Mouse (Mus musculus) forebrain, embryonic 12.5 days (tissue): ENCODE results near the gene Foxp1. TPM values are rescaled to one million over a fixed set of nuclear protein-coding genes. Genes with fewer than 3 reads are reported as not detected.
A peak's percentile ranks its signal among the peaks of the same experiment; 100 is the strongest.

Source experiments
- ATAC-seq: fragments of 200-750 bp; cut with Nextera tagmentation; 2 replicates; pipeline ENCODE4 v1.8.0; 2017; ENCODE audit warnings: moderate TSS enrichment; ENCODE audit not compliant: low FRiP score
- H3K27ac ChIP-seq: fragments of 300-500 bp; sonication (generic); 2 replicates; pipeline ENCODE4 v1.5.1; 2016; ENCODE audit warnings: mild to moderate bottlenecking
- H3K27me3 ChIP-seq: fragments of 300-500 bp; sonication (generic); 2 replicates; pipeline ENCODE4 v1.6.1; 2016; ENCODE audit warnings: mild to moderate bottlenecking
- H3K36me3 ChIP-seq: fragments of 300-500 bp; sonication (generic); replicated peaks from 2 replicates; pipeline ENCODE4 v1.6.1; 2016; ENCODE audit warnings: mild to moderate bottlenecking
- H3K4me1 ChIP-seq: fragments of 300-500 bp; sonication (generic); 2 replicates; pipeline ENCODE4 v1.6.1; 2016
- H3K4me2 ChIP-seq: fragments of 300-500 bp; sonication (generic); 2 replicates; pipeline ENCODE4 v1.6.1; 2016; ENCODE audit warnings: mild to moderate bottlenecking, moderate library complexity
- H3K4me3 ChIP-seq: fragments of 300-500 bp; sonication (generic); replicated peaks from 2 replicates; pipeline ENCODE4 v1.5.1; 2016; ENCODE audit warnings: mild to moderate bottlenecking
- H3K9ac ChIP-seq: fragments of 300-500 bp; sonication (generic); 2 replicates; pipeline ENCODE4 v1.6.1; 2016; ENCODE audit warnings: mild to moderate bottlenecking
- H3K9me3 ChIP-seq: fragments of 300-500 bp; sonication (generic); 2 replicates; pipeline ENCODE4 v1.6.1; 2016
- WGBS: fragments of 180-500 bp; shearing (Covaris S2); methylation state at CpG from one replicate; pipeline ENCODE4 v1.1.7; 2016; 5-methylcytosine and 5-hydroxymethylcytosine counted together
- polyA plus RNA-seq: library from polyadenylated mRNA; unstranded; fragments of >200 nt; fragmentation: Nextera tagmentation; extraction: Ambion mirVana; gene quantifications from 2 replicates; pipeline ENCODE4 v1.2.1, GENCODE M21; 2016

The Foxp1 gene
- polyA plus RNA-seq, 1 experiment from 2014 or later, result 77.3 TPM

GRCm38 (mm10) chr6:99031321-99031903 lies 491.1 kb downstream of the Foxp1 start:
- Histone ChIP-seq H3K4me1 (peaks cover 23% of the 10 kb centered on the region), H3K27me3 (no peaks in the 10 kb centered on the region), H3K4me2 (no peak overlapping the region), H3K4me3 (no peak overlapping the region), H3K9ac (no peak overlapping the region), H3K9me3 (no peaks in the 10 kb centered on the region), H3K36me3 (no peaks in the 10 kb centered on the region), H3K27ac (no peak overlapping the region)
- no peak for ATAC-seq
- WGBS, result 83% methylated on average over 9 of the region's 9 CpGs

DNA sequence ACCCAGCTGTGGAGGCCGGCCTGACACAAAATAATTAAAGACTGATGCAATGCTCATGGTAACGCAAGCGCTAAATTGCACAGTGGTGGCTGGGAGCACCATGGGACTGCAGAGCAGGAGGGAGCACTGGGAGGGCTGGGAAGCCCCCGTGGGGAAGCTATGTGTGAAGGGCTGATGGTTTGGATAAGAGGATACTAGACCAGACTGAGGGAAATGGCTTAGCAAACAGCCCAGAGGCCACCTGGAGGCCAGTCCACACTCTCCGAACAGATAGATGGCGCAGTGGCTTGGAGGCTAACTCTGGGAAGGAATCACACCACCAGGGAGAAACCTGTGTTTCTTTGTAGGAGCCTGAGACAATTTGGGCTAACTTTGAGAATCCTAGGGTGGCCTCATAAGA lies 492.3 kb downstream of the Foxp1 start:
- WGBS, result 30% methylated on average over 6 of the region's 6 CpGs
- Histone ChIP-seq H3K27me3 (no peaks in the 10 kb centered on the region), H3K4me2 (no peak overlapping the region), H3K36me3 (no peaks in the 10 kb centered on the region), H3K27ac (no peak overlapping the region), H3K4me3 (no peak overlapping the region), H3K4me1 (peaks cover 34% of the 10 kb centered on the region), H3K9ac (no peak overlapping the region), H3K9me3 (no peaks in the 10 kb centered on the region)
- ATAC-seq, result no peak

GRCm38 (mm10) chr6:99029438-99029837 lies 493.1 kb downstream of the Foxp1 start:
- 7% methylated on average over 5 of the region's 5 CpGs for WGBS
- no peak for ATAC-seq
- peaks cover 42% of the 10 kb centered on the region for H3K4me1 ChIP-seq

GRCm38 (mm10) chr6:99028989-99029305 lies 493.6 kb downstream of the Foxp1 start:
- 2% methylated on average over 6 of the region's 6 CpGs for WGBS
- Histone ChIP-seq H3K9ac (peak overlapping the region; percentile 81), H3K27me3 (no peaks in the 10 kb centered on the region), H3K36me3 (no peaks in the 10 kb centered on the region), H3K4me1 (peaks cover 46% of the 10 kb centered on the region), H3K9me3 (no peaks in the 10 kb centered on the region), H3K4me3 (peak overlapping the region; percentile 67), H3K27ac (peak overlapping the region; percentile 89), H3K4me2 (peak overlapping the region; percentile 81)
- ATAC-seq, result no peak

More at GRCm38 (mm10) chr6:99029438-99029837, 493.1 kb downstream of the Foxp1 start:
- H3K36me3 ChIP-seq, result no peaks in the 10 kb centered on the region
- H3K9me3 ChIP-seq, result no peaks in the 10 kb centered on the region
- H3K27me3 ChIP-seq, result no peaks in the 10 kb centered on the region
- H3K27ac ChIP-seq, result no peak overlapping the region
- no peak overlapping the region for H3K4me2 ChIP-seq
- H3K9ac ChIP-seq, result no peak overlapping the region
- H3K4me3 ChIP-seq, result no peak overlapping the region

DNA sequence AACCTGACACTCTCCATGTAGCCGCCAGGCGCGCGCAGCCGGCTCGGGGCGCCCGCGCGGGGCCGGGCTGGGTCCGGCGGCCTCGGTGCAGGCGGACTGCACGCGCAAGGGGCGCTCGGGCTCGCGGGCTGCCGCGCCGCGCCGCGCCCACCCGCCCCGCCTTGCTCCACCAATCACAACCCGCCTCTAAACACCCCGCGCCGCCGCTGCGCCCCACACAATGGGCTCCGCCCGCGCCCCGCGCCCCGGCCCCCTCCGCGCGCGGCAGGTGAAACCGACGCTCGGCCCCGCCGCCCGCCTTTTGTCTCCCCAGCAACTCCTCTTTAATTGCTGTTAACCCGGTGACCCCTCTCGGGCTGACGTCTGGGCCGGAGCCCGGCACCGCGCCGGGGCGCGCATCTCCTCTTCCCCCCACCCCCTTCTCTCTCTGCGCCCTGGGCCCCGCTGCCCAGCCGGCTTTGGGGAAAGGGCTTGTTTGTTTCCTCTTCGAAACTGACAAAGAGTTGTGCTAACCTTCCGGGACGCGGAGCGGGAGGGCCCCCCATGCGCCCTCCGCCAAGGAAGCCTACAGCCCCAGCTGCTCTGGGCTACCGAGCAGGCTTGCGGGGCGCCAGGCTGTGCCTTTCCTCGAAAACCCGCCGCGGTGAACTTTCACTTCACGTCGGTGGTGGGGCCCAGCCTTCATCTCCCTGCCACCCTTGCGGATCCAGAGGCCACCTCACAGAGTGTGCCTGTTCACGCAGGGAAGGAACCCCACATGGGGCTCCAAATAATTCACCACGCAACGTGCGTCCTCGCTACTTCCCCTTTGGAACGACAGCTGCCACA lies 494.1 kb downstream of the Foxp1 start:
- Histone ChIP-seq H3K4me2 (peak overlapping the region; percentile 81), H3K9ac (peak overlapping the region; percentile 81), H3K36me3 (no peaks in the 10 kb centered on the region), H3K27me3 (no peaks in the 10 kb centered on the region), H3K4me3 (peak overlapping the region; percentile 67), H3K27ac (peak overlapping the region; percentile 89), H3K9me3 (no peaks in the 10 kb centered on the region), H3K4me1 (peaks cover 50% of the 10 kb centered on the region)
- WGBS, result under 1% methylated on average over 79 of the region's 87 CpGs
- peak; percentile 96 for ATAC-seq

DNA sequence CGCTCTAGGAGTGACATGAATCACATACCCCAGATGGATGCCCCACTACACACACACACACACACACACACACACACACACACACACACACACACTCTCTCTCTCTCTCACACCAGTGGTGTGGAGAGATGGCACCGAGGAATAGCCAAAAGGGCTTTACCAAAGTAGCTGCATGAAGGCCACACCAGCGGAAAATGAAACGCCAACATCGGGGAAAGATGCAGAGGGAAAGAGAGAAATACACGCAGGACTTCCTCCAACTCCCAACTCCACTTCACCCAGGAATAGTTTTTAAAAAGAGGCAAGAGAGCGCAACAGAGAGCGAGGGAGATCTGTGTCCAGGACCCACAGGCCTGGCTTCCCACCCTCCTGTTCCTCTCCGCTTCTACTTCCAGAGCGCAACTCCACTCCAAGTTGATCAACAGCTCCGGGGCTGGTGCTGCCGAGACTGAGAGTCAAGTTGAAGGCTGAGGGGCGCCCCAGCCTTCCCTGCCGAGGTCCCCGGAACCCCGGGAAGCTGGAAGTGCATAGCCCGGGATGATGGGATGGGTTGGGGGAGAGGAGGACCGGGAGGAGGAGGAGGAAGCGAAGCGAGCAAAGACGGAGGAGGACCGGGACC lies 494.9 kb downstream of the Foxp1 start:
- WGBS, result under 1% methylated on average over 17 of the region's 22 CpGs
- no peak for ATAC-seq
- peaks cover 46% of the 10 kb centered on the region for H3K4me1 ChIP-seq

DNA sequence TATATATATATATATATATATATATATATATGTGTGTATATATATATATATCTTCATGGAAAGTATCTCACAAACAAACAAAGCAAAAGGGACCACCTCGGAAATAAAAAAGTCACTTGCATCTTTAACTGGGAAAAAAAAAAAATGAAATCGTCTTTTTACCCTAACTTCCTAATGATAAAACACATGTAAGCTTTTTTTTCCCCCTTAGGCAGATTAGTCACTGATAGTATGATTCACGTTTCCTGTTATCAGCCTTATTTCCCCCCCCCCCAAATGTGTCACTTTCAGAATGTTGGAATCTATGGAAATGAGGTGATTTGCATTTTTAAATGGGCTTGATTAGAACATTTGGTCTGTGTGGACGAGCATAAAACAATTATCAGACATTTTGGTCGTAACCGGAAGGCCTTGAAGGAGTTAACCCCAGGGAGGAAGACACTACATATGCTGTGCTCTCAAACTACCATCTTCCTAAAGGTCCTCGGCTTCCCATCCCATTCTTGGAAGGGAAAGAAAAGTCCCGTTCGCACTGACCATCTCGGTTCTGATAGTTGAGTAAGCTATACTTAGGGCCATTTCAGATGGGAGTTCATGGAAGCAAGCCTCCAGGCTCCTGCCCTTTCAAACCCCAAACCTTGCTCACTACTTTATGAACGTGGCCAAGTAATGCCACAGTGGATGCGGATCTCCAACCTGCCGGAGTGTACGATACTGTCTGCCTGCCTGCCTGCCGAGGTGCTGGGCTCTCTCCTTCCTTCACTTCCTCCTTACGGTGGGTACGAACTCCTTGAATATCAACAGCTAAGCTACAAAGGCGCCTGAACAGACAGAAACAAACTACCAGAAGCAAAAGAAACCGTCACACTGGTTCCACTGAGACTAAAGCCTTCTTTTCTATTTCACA lies 495.6 kb downstream of the Foxp1 start:
- Histone ChIP-seq H3K27ac (peak overlapping the region; percentile 89; the same call in 1 of the 2 replicates), H3K27me3 (no peaks in the 10 kb centered on the region), H3K4me2 (peak overlapping the region; percentile 81), H3K4me1 (peaks cover 50% of the 10 kb centered on the region), H3K4me3 (peak overlapping the region; percentile 67), H3K9me3 (no peaks in the 10 kb centered on the region), H3K36me3 (no peaks in the 10 kb centered on the region), H3K9ac (peak overlapping the region; percentile 81)
- no peak for ATAC-seq
- WGBS, result 14% methylated on average over 19 of the region's 19 CpGs

More for the DNA sequence above, 494.9 kb downstream of the Foxp1 start:
- H3K9ac ChIP-seq, result peak overlapping the region; percentile 81
- peak overlapping the region; percentile 89 for H3K27ac ChIP-seq
- no peaks in the 10 kb centered on the region for H3K27me3 ChIP-seq
- no peaks in the 10 kb centered on the region for H3K9me3 ChIP-seq
- peak overlapping the region; percentile 81 for H3K4me2 ChIP-seq
- H3K36me3 ChIP-seq, result no peaks in the 10 kb centered on the region
- H3K4me3 ChIP-seq, result peak overlapping the region; percentile 67

- no peaks in the 10 kb centered on the region for H3K27me3 ChIP-seq
- 43% methylated on average over 3 of the region's 3 CpGs for WGBS
- peak overlapping the region; percentile 4; the same call in 1 of the 2 replicates for H3K9ac ChIP-seq
- no peaks in the 10 kb centered on the region for H3K36me3 ChIP-seq
- H3K9me3 ChIP-seq, result no peaks in the 10 kb centered on the region
- no peak overlapping the region for H3K27ac ChIP-seq
- no peak overlapping the region; the same call in 1 of the 2 replicates for H3K4me3 ChIP-seq
- H3K4me1 ChIP-seq, result peaks cover 50% of the 10 kb centered on the region
- no peak for ATAC-seq
- H3K4me2 ChIP-seq, result peak overlapping the region; percentile 39
These were observed 496.5 kb downstream of the Foxp1 start for GRCm38 (mm10) chr6:99026040-99026439.

- Histone ChIP-seq H3K4me2 (0 out of 2 replicates have a peak overlapping the region, but pooled peaks have one; percentile 0), H3K27me3 (0 out of 2 replicates have a peak, but pooled peaks cover 5% of the 10 kb centered on the region), H3K9ac (no peak overlapping the region), H3K4me3 (no peak overlapping the region), H3K36me3 (no peaks in the 10 kb centered on the region), H3K9me3 (no peaks in the 10 kb centered on the region), H3K27ac (no peak overlapping the region), H3K4me1 (peaks cover 58% of the 10 kb centered on the region)
- ATAC-seq, result no peak
- 52% methylated on average over 9 of the region's 9 CpGs for WGBS
These were observed 497.9 kb downstream of the Foxp1 start for GRCm38 (mm10) chr6:99024588-99024987.

- H3K9ac ChIP-seq, result no peak overlapping the region; the same call in 1 of the 2 replicates
- no peak overlapping the region for H3K4me2 ChIP-seq
- no peak for ATAC-seq
- H3K9me3 ChIP-seq, result no peaks in the 10 kb centered on the region
- WGBS, result 56% methylated on average over 12 of the region's 12 CpGs
- no peak overlapping the region for H3K4me3 ChIP-seq
- peaks cover 16% of the 10 kb centered on the region for H3K27me3 ChIP-seq
- H3K36me3 ChIP-seq, result 0 out of 2 replicates have a peak, but pooled peaks cover 4% of the 10 kb centered on the region
- H3K27ac ChIP-seq, result no peak overlapping the region
- peaks cover 46% of the 10 kb centered on the region for H3K4me1 ChIP-seq
These were observed 501.7 kb downstream of the Foxp1 start for GRCm38 (mm10) chr6:99020570-99021444.

DNA sequence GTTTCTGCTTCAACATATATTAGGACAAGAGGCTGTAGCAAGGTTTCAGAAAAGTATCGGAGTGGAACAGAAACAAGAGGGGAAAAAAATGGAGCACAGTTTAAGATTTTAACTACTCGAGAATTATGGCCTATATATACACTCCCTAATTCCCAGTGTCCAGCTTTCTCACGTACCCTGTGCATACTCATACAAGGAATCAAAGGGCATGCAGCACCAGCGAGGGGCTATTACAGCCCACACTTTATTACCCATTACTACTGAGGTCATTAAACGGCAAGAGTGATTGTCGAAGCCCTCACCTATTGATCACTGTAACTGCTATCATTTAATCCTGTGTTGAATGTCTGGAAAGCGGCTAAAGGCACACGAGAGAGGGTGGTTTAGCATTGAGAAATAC lies 502.8 kb downstream of the Foxp1 start:
- peaks cover 24% of the 10 kb centered on the region for H3K27me3 ChIP-seq
- peaks cover 42% of the 10 kb centered on the region for H3K4me1 ChIP-seq
- no peak overlapping the region for H3K27ac ChIP-seq
- no peak overlapping the region for H3K4me3 ChIP-seq
- no peaks in the 10 kb centered on the region for H3K9me3 ChIP-seq
- no peak overlapping the region for H3K9ac ChIP-seq
- 67% methylated on average over 8 of the region's 8 CpGs for WGBS
- no peak overlapping the region for H3K4me2 ChIP-seq
- peaks cover 8% of the 10 kb centered on the region; the same call in 1 of the 2 replicates for H3K36me3 ChIP-seq
- ATAC-seq, result no peak
